ENCODE assay signal across 8 mouse cellular contexts in genomic region chr8:4779254-4780055, GRCm38 (mm10). TPM values are rescaled to one million over a fixed set of nuclear protein-coding genes. Genes with fewer than 3 reads are reported as not detected.
DNase-seq lines count a peak whose midpoint lies in the region; ATAC-seq lines count a peak whose summit lies in the region.

TSS of gene Shcbp1 (minus strand) at chr8:4779567.

- peak; percentile 99 for ATAC-seq in hematopoietic stem cell, adult 5-6 weeks (replicated peaks in 1 of 2; ENCODE audit: insufficient read depth in 1 of 2, low FRiP score in 2 of 2, low TSS enrichment in 1 of 2, low read depth in 1 of 2, poor library complexity in 2 of 2, severe bottlenecking in 2 of 2)
- ATAC-seq in lung, embryonic 16.5 days (ENCODE audit: low read depth): peak; percentile 96

- no peak within 1 kb of the TSS for H3K27ac ChIP-seq in lung, embryonic 16.5 days (ENCODE audit: low read length)

- DNase-seq in MEL-GATA-1-ER (ENCODE audit: extremely low read depth, low read depth): peak; percentile 91
- peak; percentile 73 for DNase-seq in cerebellum, adult 8-10 months
- DNase-seq in forelimb bud, embryonic 11.5 days (ENCODE audit: low read depth, low spot score): peak; percentile 86
- DNase-seq in layer of hippocampus, adult 9-10 months (ENCODE audit: low spot score): peak; percentile 87
- peak; percentile 58 for DNase-seq in ovary, postnatal 10 days (ENCODE audit: low spot score)
- DNase-seq in thymus, postnatal 10 days (ENCODE audit: low spot score in 2 of 2): peak; percentile 71 to 86

- no peaks in the 10 kb centered on the region for H3K27me3 ChIP-seq in lung, embryonic 16.5 days (ENCODE audit: control insufficient read depth, insufficient read depth, low read depth, low read length)

- H3K9me3 ChIP-seq in lung, embryonic 16.5 days (ENCODE audit: control insufficient read depth, low read length): no peaks in the 10 kb centered on the region

- H3K36me3 ChIP-seq in lung, embryonic 16.5 days (ENCODE audit: control insufficient read depth, insufficient read depth, low read length): no peaks in the 10 kb centered on the region

- H3K4me3 ChIP-seq in lung, embryonic 16.5 days (ENCODE audit: low read length): peak within 1 kb of the TSS; percentile 78

- H3K4me1 ChIP-seq in lung, embryonic 16.5 days (replicated peaks; ENCODE audit: control insufficient read depth, insufficient read depth, low read length): peaks cover 7% of the 10 kb centered on the region

- peak within 1 kb of the TSS; percentile 65 for H3K4me2 ChIP-seq in lung, embryonic 16.5 days (ENCODE audit: low read depth, low read length)

- H3K9ac ChIP-seq in lung, embryonic 16.5 days (ENCODE audit: low read length): peak within 1 kb of the TSS; percentile 76

- WGBS in lung, embryonic 16.5 days: 3% methylated on average over 29 of the region's 29 CpGs

RNA-seq across cellular contexts. Expression of gene Shcbp1, which starts in this region (rescaled TPM):
- total RNA-seq in hematopoietic stem cell, adult 5-6 weeks (2017): 38.8 and 47.0 TPM in 2 replicates
- polyA plus RNA-seq in lung, embryonic 16.5 days (2015; fragmentation: Nextera tagmentation; extraction: Ambion mirVana): 82.3 and 87.8 TPM in 2 replicates
